Mouse (Mus musculus): ENCODE measurements around the gene Olfml3. TPM values are rescaled to one million over a fixed set of nuclear protein-coding genes. Genes with fewer than 3 reads are reported as not detected.

Olfml3 gene
- total RNA-seq, 1 experiment from 2014 or later, result 3.1 TPM

DNA sequence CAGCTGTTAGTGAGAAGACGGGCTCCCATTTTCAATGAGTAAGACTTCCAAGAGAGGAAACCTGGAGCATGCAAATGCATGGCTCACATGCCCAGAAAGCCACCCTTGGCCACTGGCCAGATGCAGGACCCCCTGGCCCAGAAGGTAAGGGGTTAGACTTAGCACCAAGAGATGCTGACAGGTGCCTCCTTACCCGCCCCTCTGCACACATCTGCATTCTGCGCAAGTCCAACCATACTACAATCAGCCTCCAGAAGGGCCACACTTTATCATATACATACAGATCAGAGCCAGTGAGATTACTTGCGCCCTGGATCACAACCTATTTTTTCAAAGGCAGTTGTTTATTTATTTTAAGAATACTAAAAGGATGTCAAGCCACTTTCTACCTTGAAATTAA is 19.1 kb downstream of the Olfml3 start:
- ATAC-seq (replicated peaks in 1 of 2; ENCODE audit: insufficient read depth in 1 of 2, low FRiP score in 2 of 2, low TSS enrichment in 1 of 2, low read depth in 1 of 2, poor library complexity in 2 of 2, severe bottlenecking in 2 of 2), result no peak

DNA sequence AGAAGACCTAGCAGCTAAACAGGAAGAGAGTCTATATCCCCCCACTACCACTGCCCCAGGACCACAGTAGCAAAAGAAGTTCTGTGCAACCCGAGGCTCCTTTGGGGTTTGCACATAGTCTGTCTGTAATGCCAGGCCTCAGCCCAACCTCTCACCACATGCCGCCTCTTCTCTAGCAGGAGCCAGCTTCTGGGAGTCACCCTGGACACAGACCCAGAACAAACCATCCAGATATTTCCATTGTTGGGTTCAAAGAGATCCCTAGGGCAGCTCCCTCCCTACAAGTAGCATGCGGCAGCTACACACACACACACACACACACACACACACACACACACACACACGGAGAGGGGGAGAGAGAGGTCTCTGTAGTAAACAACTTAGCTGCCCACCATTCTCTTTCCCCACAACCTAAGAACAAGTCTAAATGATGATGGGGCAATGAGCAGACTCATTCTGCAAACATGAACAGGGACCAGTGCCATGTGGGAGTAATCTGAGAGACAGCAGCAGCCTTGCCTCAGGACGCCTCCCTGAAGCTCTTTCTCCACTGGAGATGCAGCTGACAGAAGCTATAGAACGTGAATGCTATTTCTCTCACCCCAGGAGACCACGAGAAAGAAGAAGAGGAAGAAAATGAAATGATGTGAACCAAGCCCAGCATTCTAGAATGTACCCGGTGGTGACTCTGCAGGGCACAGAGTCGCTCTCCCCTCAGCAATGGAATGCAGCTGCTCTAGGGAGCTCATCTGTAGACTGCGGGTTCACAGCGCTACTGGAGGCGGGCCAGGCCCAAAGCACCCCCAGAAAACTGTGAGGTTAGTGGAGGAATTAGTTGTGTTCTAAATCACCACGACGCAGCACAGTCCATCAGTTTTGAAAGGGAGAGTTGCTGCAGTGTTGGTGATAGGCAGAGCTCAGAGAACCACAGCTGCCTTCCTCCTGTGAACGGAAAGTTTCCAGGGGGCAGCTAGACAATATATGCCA is 20.7 kb downstream of the Olfml3 start:
- ATAC-seq (replicated peaks in 1 of 2; ENCODE audit: insufficient read depth in 1 of 2, low FRiP score in 2 of 2, low TSS enrichment in 1 of 2, low read depth in 1 of 2, poor library complexity in 2 of 2, severe bottlenecking in 2 of 2), result no peak

DNA sequence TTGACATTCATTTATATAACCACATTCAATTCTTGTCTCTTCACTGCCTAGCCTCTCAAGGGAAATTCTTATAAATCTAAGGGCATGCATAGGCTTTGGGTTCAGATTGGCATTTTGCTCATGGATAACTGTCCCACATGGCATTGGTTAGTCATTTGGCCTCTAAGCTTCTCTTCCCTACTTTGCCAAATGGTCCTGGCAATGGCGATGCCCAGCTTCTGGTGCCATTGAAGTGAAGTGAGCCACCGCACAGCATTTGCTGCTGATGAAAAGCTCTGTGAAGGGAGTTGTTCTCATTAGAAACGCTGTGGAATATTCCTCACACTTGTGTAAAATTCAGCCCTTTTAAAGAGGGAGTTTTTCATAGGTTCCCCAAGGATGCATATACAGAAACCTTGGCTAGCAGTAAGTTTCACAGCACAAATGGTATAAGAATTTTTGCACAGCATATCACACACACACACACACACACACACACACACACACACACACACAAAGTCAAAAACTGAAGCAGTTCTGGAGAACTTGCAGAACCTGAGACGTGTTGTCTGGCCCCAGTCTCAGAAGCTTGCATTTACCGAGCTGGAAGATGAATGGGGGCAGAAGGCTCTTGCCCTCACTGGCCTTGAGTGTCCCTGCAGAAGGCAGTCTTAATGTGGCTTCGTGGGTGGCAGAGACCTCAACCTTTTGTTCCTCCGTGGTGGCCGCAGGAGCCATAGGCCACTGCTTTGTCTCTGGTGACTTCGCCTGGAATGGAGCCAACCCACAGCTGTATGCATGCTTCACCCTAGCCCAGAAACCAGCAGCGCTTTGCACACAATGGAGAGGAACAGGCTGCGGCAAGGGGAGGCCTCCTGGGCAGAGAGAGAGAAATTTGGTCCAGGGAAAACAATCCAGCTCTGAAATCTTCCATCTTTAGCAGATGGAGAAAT is 21.8 kb downstream of the Olfml3 start:
- ATAC-seq (replicated peaks in 1 of 2; ENCODE audit: insufficient read depth in 1 of 2, low FRiP score in 2 of 2, low TSS enrichment in 1 of 2, low read depth in 1 of 2, poor library complexity in 2 of 2, severe bottlenecking in 2 of 2), result peak; percentile 37 to 50; a peak in 3 of 4 replicates

DNA sequence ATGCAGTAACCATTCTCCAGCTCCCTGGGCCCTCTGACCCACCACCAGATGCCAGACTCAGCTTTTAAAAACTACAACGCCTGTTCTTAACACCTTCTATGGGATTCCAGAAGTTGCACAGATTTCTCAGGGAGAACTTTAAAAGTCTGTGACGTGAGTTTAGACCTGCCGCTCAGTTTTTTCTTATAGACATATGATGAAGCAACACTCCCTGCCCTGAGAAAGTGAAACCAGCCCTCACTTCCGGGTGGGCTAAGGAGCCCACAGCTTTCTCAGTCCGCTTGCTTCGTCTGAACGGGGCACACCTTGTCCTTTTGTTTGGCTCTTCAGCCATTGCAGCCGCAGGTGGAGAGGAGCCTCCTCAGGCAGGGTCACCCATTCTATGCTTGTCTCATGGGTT is 22.9 kb downstream of the Olfml3 start:
- no peak for ATAC-seq (replicated peaks in 1 of 2; ENCODE audit: insufficient read depth in 1 of 2, low FRiP score in 2 of 2, low TSS enrichment in 1 of 2, low read depth in 1 of 2, poor library complexity in 2 of 2, severe bottlenecking in 2 of 2)

- ATAC-seq (replicated peaks in 1 of 2; ENCODE audit: insufficient read depth in 1 of 2, low FRiP score in 2 of 2, low TSS enrichment in 1 of 2, low read depth in 1 of 2, poor library complexity in 2 of 2, severe bottlenecking in 2 of 2), result no peak
These were observed 23.4 kb downstream of the Olfml3 start for GRCm38 (mm10) chr3:103714236-103714875.

DNA sequence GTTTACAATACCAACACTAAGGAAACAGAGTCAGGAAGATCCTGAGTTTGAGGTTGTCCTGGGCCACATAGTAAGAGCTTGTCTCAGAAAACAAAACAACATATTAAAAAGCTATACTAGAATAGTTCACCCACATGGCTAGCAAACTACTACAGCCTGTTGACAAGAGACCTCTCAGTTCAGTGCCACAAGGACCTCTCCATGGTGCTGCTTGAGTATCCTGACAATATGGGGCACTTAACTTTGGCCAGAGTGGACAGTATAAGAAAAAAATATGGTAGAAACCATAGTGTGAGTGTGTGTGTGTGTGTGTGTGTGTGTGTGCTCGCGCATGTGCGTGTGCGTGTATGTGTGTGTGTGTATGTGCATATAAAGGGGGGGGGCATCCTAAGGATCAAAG is 25.6 kb downstream of the Olfml3 start:
- ATAC-seq (replicated peaks in 1 of 2; ENCODE audit: insufficient read depth in 1 of 2, low FRiP score in 2 of 2, low TSS enrichment in 1 of 2, low read depth in 1 of 2, poor library complexity in 2 of 2, severe bottlenecking in 2 of 2), result no peak

DNA sequence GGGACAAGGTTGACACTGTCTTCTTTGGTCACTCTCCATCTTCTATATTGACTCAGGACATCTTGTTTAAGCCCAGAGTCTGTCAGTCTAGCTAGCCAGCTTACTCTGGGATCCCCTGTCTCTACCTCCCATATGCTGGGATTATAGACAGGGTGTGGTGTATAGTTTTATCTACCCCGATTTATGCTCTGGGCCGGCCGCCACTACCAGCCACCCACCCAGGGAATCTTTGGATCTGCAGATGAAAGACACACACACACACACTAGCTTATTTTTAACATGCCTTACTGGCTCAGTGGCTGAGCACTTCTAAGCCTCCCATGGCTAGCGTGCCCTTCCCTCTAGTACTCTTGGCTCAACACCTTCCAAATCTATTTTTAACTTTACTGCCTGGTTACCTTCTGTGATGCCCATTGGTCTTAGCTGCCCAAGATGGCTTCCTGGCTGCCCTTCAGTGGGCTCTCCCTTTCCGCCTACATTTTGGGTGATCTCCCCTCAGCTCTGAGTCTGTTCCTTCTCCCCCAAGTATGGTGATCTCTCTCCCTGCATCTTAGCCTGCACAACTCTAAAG is 28.2 kb downstream of the Olfml3 start:
- no peak for ATAC-seq (replicated peaks in 1 of 2; ENCODE audit: insufficient read depth in 1 of 2, low FRiP score in 2 of 2, low TSS enrichment in 1 of 2, low read depth in 1 of 2, poor library complexity in 2 of 2, severe bottlenecking in 2 of 2)

- no peak for ATAC-seq (replicated peaks in 1 of 2; ENCODE audit: insufficient read depth in 1 of 2, low FRiP score in 2 of 2, low TSS enrichment in 1 of 2, low read depth in 1 of 2, poor library complexity in 2 of 2, severe bottlenecking in 2 of 2)
These were observed 32.4 kb downstream of the Olfml3 start for GRCm38 (mm10) chr3:103705426-103705825.

- no peak for ATAC-seq (replicated peaks in 1 of 2; ENCODE audit: insufficient read depth in 1 of 2, low FRiP score in 2 of 2, low TSS enrichment in 1 of 2, low read depth in 1 of 2, poor library complexity in 2 of 2, severe bottlenecking in 2 of 2)
These were observed 33.1 kb downstream of the Olfml3 start for GRCm38 (mm10) chr3:103704661-103705060.

DNA sequence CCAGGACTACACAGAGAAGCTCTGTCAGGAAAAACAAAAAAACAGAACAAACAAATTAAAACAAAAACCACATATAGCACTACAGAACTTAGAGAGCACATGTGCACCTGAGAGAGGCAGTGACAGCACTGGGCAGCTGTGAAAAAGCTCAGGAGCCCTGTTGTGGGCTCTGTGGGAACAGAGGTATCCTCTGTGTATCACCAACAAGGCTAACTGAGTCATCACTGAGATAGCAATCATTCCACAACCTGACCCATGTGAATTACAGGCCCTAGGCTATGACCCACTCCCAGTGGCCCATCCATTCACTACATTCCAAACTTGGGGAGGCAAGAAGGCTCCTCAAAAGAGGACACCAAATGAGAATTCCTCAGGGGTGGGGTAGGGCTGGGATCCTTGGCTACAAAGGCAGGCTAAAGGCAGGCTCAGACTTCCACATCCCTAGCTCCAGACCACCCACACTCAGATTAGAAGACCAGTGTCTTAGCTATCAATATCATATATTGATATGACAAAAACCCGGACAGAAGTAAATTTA is 41.3 kb downstream of the Olfml3 start:
- no peak for ATAC-seq (replicated peaks in 1 of 2; ENCODE audit: insufficient read depth in 1 of 2, low FRiP score in 2 of 2, low TSS enrichment in 1 of 2, low read depth in 1 of 2, poor library complexity in 2 of 2, severe bottlenecking in 2 of 2)

DNA sequence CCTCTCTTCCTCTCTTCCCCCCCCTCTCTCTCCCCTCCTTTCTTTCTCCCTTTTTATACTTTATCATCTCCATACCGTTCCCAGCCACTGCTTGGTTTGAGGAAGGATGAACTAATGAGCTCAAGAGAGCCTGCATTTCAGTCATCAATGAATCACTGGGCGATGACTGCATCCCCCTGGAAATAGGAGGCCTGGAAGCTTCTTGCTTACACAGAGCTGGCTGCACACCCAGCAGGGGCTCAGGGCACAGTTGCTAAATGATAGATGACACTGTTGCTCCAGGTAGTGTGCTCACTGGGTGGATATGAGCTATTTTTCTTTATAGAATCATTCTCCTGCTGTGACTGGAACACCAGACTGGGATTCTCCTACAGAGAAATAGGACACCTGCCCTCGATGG is 42.2 kb downstream of the Olfml3 start:
- no peak for ATAC-seq (replicated peaks in 1 of 2; ENCODE audit: insufficient read depth in 1 of 2, low FRiP score in 2 of 2, low TSS enrichment in 1 of 2, low read depth in 1 of 2, poor library complexity in 2 of 2, severe bottlenecking in 2 of 2)

DNA sequence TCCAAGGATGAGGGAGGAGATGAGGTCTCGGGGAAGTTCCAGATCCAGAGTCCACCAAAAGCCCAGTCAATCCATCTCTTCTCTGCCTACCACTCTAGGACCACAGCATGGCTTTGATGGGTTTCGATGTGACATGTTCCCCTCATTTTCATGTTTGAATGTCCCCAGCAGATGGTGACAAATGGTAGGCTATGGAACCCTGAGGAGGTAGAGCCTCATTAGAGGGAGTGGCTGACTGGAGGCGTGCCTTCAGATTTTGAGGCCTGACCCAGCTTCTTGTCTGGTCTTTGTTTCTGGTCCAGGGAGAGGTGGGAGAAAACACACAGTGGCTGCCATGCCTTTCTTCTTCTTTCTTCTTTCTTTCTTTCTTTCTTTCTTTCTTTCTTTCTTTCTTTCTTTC is 47.3 kb downstream of the Olfml3 start:
- 0 out of 4 replicates have a peak, but pooled peaks of 1 of the 2 experiments have one; percentile 36 for ATAC-seq (replicated peaks in 1 of 2; ENCODE audit: insufficient read depth in 1 of 2, low FRiP score in 2 of 2, low TSS enrichment in 1 of 2, low read depth in 1 of 2, poor library complexity in 2 of 2, severe bottlenecking in 2 of 2)

DNA sequence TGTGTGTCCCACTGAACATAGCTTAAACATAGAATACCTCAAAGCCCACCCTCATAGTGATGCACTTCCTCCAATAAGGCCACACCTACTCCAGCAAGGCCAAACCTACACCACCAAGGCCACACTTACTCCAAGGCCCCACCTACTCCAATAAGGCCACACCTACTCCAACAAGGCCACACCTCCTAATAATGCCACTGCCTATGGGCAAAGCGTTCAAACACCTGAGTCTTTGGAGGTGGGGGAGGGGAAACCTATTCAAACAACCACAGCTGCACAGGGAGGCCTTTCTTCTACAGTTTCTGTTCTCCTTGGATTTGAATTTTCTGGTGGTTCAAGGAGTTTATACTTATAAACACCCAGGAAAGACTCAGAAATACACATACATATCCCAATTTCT is 48.8 kb downstream of the Olfml3 start:
- ATAC-seq (replicated peaks in 1 of 2; ENCODE audit: insufficient read depth in 1 of 2, low FRiP score in 2 of 2, low TSS enrichment in 1 of 2, low read depth in 1 of 2, poor library complexity in 2 of 2, severe bottlenecking in 2 of 2), result no peak

- ATAC-seq (replicated peaks in 1 of 2; ENCODE audit: insufficient read depth in 1 of 2, low FRiP score in 2 of 2, low TSS enrichment in 1 of 2, low read depth in 1 of 2, poor library complexity in 2 of 2, severe bottlenecking in 2 of 2), result no peak
These were observed 53.9 kb downstream of the Olfml3 start for GRCm38 (mm10) chr3:103683966-103684319.

DNA sequence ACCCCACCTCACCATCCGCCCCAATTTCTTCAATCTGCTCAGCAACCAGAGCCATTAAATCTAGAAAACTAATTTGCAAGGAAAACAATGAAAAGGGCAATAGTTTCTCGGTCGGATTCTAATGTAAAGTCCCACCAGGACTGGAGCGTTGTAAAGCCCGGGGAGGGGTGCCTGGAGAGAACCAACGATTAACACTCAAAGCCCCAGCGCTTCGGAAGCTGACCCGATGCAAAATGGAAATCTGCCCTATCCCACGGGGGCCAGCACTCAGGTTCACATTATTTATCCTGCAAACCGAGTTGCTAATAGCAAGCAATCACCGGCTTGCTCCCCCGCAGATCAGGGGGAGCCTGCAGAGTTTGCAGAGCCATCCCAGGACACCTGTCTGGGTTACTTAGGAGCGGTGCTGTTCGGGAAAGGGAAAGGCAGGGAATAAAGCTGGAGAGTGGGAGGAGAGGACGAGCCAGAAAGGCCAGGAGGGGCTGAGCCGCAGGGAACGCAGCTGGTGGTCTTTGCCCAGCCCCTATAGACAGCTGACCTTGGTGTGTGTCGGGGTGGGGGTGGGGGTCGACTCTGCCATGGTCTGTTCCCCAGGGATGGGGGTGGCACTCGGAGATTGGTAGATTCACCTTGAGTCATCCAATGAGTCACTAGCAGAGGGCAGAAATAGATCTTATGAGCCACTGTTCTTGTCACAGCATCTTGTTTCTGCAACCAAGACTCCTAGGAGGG is 54.4 kb downstream of the Olfml3 start:
- no peak for ATAC-seq (replicated peaks in 1 of 2; ENCODE audit: insufficient read depth in 1 of 2, low FRiP score in 2 of 2, low TSS enrichment in 1 of 2, low read depth in 1 of 2, poor library complexity in 2 of 2, severe bottlenecking in 2 of 2)

DNA sequence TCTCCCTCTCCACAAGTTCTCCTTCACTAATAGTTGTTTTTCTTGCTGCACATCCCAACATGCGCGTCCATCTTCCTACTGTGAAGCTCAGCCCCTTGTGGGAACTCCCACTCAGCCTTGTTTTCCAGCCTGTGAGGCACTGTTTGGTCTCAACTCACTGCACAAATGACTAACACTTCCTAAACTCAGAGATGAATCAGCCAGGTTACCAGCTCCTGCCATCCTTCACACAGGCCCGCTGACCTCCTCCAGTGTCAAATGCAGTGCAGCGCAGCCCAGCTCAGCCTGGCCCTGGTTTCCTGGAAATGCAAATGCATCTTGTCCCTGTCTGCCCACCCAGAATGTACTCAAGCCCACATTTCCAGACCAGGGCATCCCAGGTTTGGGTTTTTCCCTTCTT is 55.3 kb downstream of the Olfml3 start:
- no peak for ATAC-seq (replicated peaks in 1 of 2; ENCODE audit: insufficient read depth in 1 of 2, low FRiP score in 2 of 2, low TSS enrichment in 1 of 2, low read depth in 1 of 2, poor library complexity in 2 of 2, severe bottlenecking in 2 of 2)

Measured in hematopoietic stem cell, adult 5-6 weeks (primary cell).